10 mouse cellular contexts compared by ENCODE assay signal in the genomic region with DNA sequence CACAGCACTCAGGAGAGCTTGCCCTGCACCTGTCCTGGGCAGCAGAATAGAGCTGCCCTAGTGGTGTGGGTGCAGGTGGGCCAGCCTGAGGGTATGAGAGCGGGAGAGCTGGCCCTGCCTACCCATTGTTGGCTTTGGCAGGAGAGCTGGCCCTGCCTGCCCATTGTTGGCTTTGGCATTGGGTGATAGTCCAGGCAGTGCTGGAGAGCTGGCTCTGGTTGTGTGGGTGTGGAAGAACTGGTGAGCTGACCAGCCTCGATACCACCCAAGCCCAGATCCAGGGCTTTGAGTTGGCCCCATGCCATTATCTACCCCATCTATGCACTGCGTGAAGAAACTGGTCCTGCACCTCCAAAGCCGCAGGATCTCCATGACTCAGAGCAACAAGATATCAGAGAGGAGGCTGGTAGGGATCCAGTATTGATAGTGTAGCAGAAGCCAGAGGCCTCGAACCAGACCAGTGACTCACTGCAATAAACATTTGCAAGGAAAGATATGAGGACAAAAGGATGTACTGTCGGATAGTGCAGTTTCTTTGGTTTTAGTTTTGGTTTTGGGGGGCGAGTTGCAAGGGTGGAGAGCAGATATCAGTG.
DNase-seq lines count a peak whose midpoint lies in the region; ATAC-seq and TF ChIP-seq lines count a peak whose summit lies in the region.
"Had no signal": no experiment of that assay in that cellular context is flagged by ENCODE, and none has a peak within 500 bp of the region (broad histone marks: within the 10 kb centered on the region; RNA-seq: fewer than 3 reads in every experiment).

No protein-coding gene starts in this region.

- 91% methylated on average over 7 of the region's 7 CpGs for WGBS in hindbrain, embryonic 15.5 days
- WGBS in hindbrain, embryonic 10.5 days: 88% methylated on average over 7 of the region's 7 CpGs
- 50% methylated on average over 7 of the region's 7 CpGs for WGBS in cerebellum, adult 2 months
- WGBS in liver, embryonic 14.5 days (ENCODE audit: insufficient replicate concordance): 20% methylated on average over 7 of the region's 7 CpGs

- no peak for DNase-seq in hindbrain, embryonic 10.5 days (ENCODE audit: low spot score)
- no peak for DNase-seq in G1E (ENCODE audit: low spot score)
- peak; percentile 15 to 20 for DNase-seq in cerebellum, adult 2 months
- DNase-seq in liver, embryonic 14.5 days (ENCODE audit: low read depth in 3 of 3, low spot score in 3 of 3): no peak
- no peak for DNase-seq in frontal cortex, adult 2 months (ENCODE audit: extremely low spot score in 1 of 2, low spot score in 1 of 2)
- DNase-seq in gastrocnemius, postnatal 36 days: no peak
- DNase-seq: thymus, postnatal 14 days had no signal

- no peaks in the 10 kb centered on the region for H3K27me3 ChIP-seq in hindbrain, embryonic 15.5 days
- H3K27me3 ChIP-seq in hindbrain, embryonic 10.5 days (ENCODE audit: insufficient read depth, poor library complexity, severe bottlenecking): no peaks in the 10 kb centered on the region
- no peaks in the 10 kb centered on the region for H3K27me3 ChIP-seq in G1E (ENCODE audit: insufficient read depth, low read length)
- no peaks in the 10 kb centered on the region for H3K27me3 ChIP-seq in cerebellum, adult 2 months (ENCODE audit: control insufficient read depth, insufficient read depth, low read length)
- no peaks in the 10 kb centered on the region for H3K27me3 ChIP-seq in liver, embryonic 14.5 days (ENCODE audit: control insufficient read depth, insufficient read depth, low read length)
- H3K27me3 ChIP-seq: limb, embryonic 13.5 days had no signal

- no peak for TF ChIP-seq POLR2A in cerebellum, adult 2 months (IDR thresholded peaks at IDR 0.05; ENCODE audit: borderline replicate concordance, insufficient read depth, low read length)

- TF ChIP-seq CTCF in G1E (IDR thresholded peaks at IDR 0.05; ENCODE audit: low read depth, low read length): no peak
- no peak for TF ChIP-seq CTCF in cerebellum, adult 2 months (IDR thresholded peaks at IDR 0.05; ENCODE audit: borderline replicate concordance, insufficient read depth, low read depth, low read length)
- no peak for TF ChIP-seq CTCF in liver, embryonic 14.5 days (IDR thresholded peaks at IDR 0.05; ENCODE audit: low read depth)

- H3K9ac ChIP-seq in hindbrain, embryonic 15.5 days: no peak overlapping the region
- no peak overlapping the region for H3K9ac ChIP-seq in liver, embryonic 14.5 days (replicated peaks)
- H3K9ac ChIP-seq: limb, embryonic 13.5 days had no signal

- no peak for TF ChIP-seq EP300 in liver, embryonic 14.5 days (IDR thresholded peaks at IDR 0.05; ENCODE audit: low read depth)

- no peaks in the 10 kb centered on the region for H3K9me3 ChIP-seq in hindbrain, embryonic 15.5 days
- H3K9me3 ChIP-seq in hindbrain, embryonic 10.5 days: no peaks in the 10 kb centered on the region
- no peaks in the 10 kb centered on the region for H3K9me3 ChIP-seq in G1E (replicated peaks)
- H3K9me3 ChIP-seq in liver, embryonic 14.5 days (ENCODE audit: control insufficient read depth, low read length): no peaks in the 10 kb centered on the region
- H3K9me3 ChIP-seq: limb, embryonic 13.5 days had no signal

- no peaks in the 10 kb centered on the region for H3K4me1 ChIP-seq in hindbrain, embryonic 15.5 days (replicated peaks)
- 0 out of 2 replicates have a peak, but pooled peaks cover 3% of the 10 kb centered on the region for H3K4me1 ChIP-seq in hindbrain, embryonic 10.5 days (replicated peaks)
- peaks cover 57% of the 10 kb centered on the region for H3K4me1 ChIP-seq in G1E (ENCODE audit: insufficient read depth, low read depth, low read length)
- 0 out of 2 replicates have a peak, but pooled peaks cover 2% of the 10 kb centered on the region for H3K4me1 ChIP-seq in cerebellum, adult 2 months (ENCODE audit: control insufficient read depth, insufficient read depth, low read length)
- H3K4me1 ChIP-seq in liver, embryonic 14.5 days (replicated peaks; ENCODE audit: control insufficient read depth in 2 of 2, insufficient read depth in 2 of 2, low read length in 1 of 2): peaks cover 8 to 27% of the 10 kb centered on the region in 2 experiments
- H3K4me1 ChIP-seq: limb, embryonic 13.5 days had no signal

- intact Hi-C loops in gastrocnemius, postnatal 36 days (cut with DNase I): no loop called here

- ATAC-seq in hindbrain, embryonic 15.5 days (ENCODE audit: low FRiP score, low read depth): 0 out of 2 replicates have a peak, but pooled peaks have one; percentile 34
- ATAC-seq in G1E (ENCODE audit: extremely low read depth, insufficient number of reproducible peaks, low FRiP score, poor library complexity, severe bottlenecking): peak; percentile 47
- peak; percentile 38; the same call in 1 of the 2 replicates for ATAC-seq in liver, embryonic 14.5 days (ENCODE audit: insufficient read depth)

- no peak overlapping the region for H3K27ac ChIP-seq in hindbrain, embryonic 15.5 days (replicated peaks)
- H3K27ac ChIP-seq in hindbrain, embryonic 10.5 days: no peak overlapping the region
- no peak overlapping the region for H3K27ac ChIP-seq in cerebellum, adult 2 months (ENCODE audit: insufficient read depth, low read length)
- no peak overlapping the region for H3K27ac ChIP-seq in liver, embryonic 14.5 days
- H3K27ac ChIP-seq: limb, embryonic 13.5 days had no signal

- H3K4me2 ChIP-seq in hindbrain, embryonic 15.5 days: no peak overlapping the region
- H3K4me2 ChIP-seq in liver, embryonic 14.5 days (ENCODE audit: low read depth): peak overlapping the region; percentile 8; the same call in 1 of the 2 replicates
- H3K4me2 ChIP-seq: limb, embryonic 13.5 days; midbrain, embryonic 11.5 days had no signal

- H3K36me3 ChIP-seq in hindbrain, embryonic 15.5 days: 0 out of 2 replicates have a peak, but pooled peaks cover 6% of the 10 kb centered on the region
- peaks cover 7% of the 10 kb centered on the region; the same call in 1 of the 2 replicates for H3K36me3 ChIP-seq in hindbrain, embryonic 10.5 days
- peaks cover 17% of the 10 kb centered on the region for H3K36me3 ChIP-seq in G1E (replicated peaks)
- no peaks in the 10 kb centered on the region for H3K36me3 ChIP-seq in liver, embryonic 14.5 days (replicated peaks; ENCODE audit: control insufficient read depth, insufficient read depth, low read depth)
- H3K36me3 ChIP-seq: limb, embryonic 13.5 days had no signal

- H3K4me3 ChIP-seq in hindbrain, embryonic 15.5 days: no peak overlapping the region
- no peak overlapping the region for H3K4me3 ChIP-seq in hindbrain, embryonic 10.5 days
- H3K4me3 ChIP-seq in G1E (ENCODE audit: low read depth, low read length): peak overlapping the region; percentile 47; the same call in 1 of the 2 replicates
- H3K4me3 ChIP-seq in cerebellum, adult 2 months (replicated peaks; ENCODE audit: insufficient read depth, low read depth, low read length): no peak overlapping the region
- no peak overlapping the region for H3K4me3 ChIP-seq in liver, embryonic 14.5 days (ENCODE audit: insufficient read depth in 1 of 2, low read depth in 2 of 2, low read length in 2 of 2)
- H3K4me3 ChIP-seq: limb, embryonic 13.5 days had no signal

Comparison
In these comparisons a context has a peak if more than half of its experiments do, and no peak if none do; other contexts are left out.
1. DNase-seq: peak in cerebellum, adult 2 months (2 of 2); none in hindbrain, embryonic 10.5 days (single experiment), G1E (single experiment), liver, embryonic 14.5 days (0 of 3), frontal cortex, adult 2 months (0 of 2) and gastrocnemius, postnatal 36 days (0 of 2).
2. Peak in every context shown above with its lines, with median percentiles within 50 percentile points of each other: ATAC-seq.